Mouse (Mus musculus) c-Kit-positive CD71-positive TER-119-positive erythroid progenitor cells, embryonic 14.5 days (primary cell): ENCODE measurements around the gene Slfn3.
"Not testable (repeated sequence)": the region's sequence is repeated elsewhere in the genome, so short reads cannot be mapped to it uniquely, and the experiment has no call there.

Experiments used
- DNase-seq: peaks from one replicate; pipeline ENCODE4 v3.0.0-alpha.2; 2013; ENCODE audit warnings: low spot score

The Slfn3 gene

GRCm38 (mm10) chr11:83191134-83191893 lies at the start of gene Slfn3:
Slfn3 (plus strand) TSS chr11:83191330.
- DNase-seq = peak; percentile 44

DNA sequence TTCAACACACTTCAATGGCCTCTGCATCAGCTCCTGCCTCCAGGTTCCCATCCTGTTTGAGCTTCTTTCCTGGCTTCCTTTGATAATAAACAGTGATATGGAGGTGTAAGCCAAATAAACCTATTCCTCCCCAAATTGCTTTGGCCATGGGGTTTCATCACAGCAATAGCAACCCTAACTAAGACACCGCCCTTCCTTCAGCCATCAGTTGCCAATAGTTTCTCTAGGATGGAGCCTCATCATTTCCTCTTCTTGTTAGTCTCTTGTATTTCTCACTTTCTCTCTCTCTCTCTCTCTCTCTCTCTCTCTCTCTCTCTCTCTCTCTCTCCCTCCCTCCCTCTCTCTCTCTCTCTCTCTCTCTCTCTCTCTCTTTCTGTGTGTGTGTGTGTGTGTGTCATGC lies 42.2 kb upstream of the Slfn3 start:
- not testable (repeated sequence) for DNase-seq

- DNase-seq = no peak
These were observed 16.1 kb upstream of the Slfn3 start, which contains the start of gene Slfn4 for GRCm38 (mm10) chr11:83174948-83175539. Slfn4 (plus strand) TSS chr11:83175186.

DNA sequence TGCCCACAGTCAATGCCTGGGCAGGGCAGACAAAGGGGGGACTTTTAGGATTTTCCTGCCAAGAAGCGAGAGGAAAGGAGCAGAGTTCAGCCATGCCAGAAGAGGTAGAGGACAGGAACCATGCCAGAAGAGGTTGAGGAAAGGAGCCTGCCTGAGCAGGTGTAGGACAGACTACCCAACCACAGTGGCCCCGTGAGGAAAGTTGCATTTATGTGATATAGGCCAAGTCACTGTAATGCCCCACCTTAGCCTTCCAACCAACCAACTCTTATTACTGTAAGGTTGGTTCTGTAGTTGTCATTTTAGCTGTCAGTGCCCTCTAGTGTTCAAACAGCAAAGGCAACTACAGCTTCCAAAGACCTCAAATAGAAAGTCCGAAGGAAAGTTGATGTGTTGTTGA lies 871 bp downstream of the Slfn3 start:
- DNase-seq = peak; percentile 63

DNA sequence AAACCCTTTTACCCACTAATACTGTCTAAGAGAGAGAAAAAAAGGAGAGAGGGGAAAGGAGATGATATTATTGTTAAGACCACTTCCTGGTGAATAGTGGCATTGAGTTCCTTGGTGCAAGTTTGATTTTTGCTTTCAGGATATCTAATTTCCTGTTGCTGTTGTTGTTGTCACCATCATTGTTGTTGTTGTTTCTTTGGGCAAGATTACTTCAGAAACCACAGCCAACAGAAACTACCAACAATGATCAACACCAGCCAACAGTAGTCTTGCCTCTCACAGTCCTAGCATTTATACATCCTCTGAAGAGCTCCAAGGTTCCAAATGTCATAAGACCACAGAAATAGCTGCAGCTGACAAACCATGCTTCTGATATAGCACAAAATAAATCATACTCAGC lies 13.9 kb downstream of the Slfn3 start:
- no peak for DNase-seq

GRCm38 (mm10) chr11:83216119-83216518 lies 25.0 kb downstream of the Slfn3 start:
- DNase-seq = no peak

DNA sequence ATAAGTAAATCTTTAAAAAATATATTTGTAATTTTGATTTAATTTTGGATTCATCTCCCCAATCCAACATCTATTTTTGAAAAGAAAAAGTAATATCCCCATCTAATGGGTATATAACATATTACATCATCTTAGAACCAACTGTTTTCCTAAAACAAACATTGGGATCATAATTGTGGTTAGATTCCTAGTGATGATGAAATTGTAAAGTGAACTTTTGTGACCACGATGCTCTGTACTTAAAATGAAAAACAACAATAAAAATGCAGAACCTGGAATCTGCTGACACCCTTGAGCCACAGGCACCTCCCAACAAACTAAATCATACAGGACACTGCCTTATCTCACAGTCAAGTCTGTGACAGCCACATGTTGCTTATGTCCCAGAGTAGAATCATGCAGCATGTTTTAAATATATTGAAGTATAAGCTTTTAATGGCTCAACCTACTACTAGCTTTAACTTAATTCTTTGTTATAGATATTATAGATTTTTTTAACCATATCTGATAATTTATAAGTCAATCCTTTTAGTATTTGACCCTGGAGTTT lies 30.3 kb downstream of the Slfn3 start:
- no peak for DNase-seq

- peak; percentile 71 for DNase-seq
These were observed 32.2 kb downstream of the Slfn3 start for GRCm38 (mm10) chr11:83223367-83223766.

- peak; percentile 41 for DNase-seq
These were observed 32.7 kb downstream of the Slfn3 start for GRCm38 (mm10) chr11:83223793-83224192.

- DNase-seq = peak; percentile 82
These were observed 33.1 kb downstream of the Slfn3 start for GRCm38 (mm10) chr11:83224217-83224616.

DNA sequence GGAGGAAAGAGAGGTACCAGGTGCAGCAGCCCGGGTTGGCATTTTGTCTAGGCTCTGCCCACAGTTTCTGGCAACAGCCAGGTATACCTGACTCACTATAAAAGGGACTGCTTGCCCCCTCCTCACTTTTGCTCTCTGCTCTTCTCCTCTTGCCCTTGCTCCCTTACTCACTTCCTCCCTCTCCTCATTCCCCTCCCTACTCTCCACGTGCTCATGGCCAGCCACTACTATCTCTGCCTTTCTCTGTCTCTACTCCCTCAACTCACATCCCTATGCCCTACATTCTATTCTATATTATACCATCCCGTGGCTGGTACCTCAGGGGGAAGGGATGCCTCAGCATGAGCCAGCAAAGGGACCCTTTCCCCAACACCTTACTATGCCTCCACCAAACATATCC lies 33.6 kb downstream of the Slfn3 start:
- DNase-seq = no peak

- no peak for DNase-seq
These were observed 34.3 kb downstream of the Slfn3 start for GRCm38 (mm10) chr11:83225371-83225960.

GRCm38 (mm10) chr11:83227926-83228723 lies 37.0 kb downstream of the Slfn3 start:
- no peak for DNase-seq

- peak; percentile 53 for DNase-seq
These were observed 39.8 kb downstream of the Slfn3 start for GRCm38 (mm10) chr11:83230966-83231365.

- not testable (repeated sequence) for DNase-seq
These were observed 42.5 kb downstream of the Slfn3 start for GRCm38 (mm10) chr11:83233621-83234020.

- DNase-seq = not testable (repeated sequence)
These were observed 46.3 kb downstream of the Slfn3 start for GRCm38 (mm10) chr11:83237390-83237789.

DNA sequence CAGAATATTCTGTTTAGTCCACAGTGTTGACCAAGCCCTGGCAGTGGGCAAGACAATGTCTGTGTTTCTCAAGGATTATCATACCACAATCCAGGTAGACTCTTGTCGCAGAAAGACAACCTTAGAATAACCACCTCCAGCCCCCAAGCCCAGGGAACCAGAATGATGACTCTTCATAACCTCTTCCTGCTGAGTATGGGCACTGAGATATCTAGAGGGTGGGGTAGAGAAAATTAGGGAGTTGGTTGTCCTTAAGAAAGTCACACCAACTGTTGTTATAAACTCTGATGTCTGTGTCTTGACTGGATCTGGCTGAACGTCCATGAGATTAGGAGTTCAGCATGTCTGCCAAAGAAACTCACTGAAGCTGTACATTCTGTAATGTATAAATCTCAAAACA lies 47.3 kb downstream of the Slfn3 start:
- DNase-seq = no peak

DNA sequence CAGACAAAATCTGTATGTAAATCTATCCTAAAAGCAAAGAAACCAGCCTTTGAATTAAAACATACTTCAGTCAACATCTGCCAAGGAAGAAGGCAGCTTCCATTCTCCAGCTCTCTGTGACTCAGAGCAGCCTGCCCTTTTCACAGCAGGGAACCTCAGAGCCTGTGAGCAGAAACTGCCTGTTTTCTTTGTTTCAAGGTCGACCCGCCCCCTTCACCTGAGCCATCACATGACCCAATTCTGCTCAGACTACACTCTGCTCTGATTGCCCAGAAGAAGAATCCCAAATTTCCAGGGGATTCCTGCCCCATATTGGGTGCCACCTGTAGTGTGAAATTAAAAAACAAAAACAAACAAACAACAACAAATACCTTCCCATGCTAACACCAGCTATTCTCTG lies 48.7 kb downstream of the Slfn3 start:
- no peak for DNase-seq

DNA sequence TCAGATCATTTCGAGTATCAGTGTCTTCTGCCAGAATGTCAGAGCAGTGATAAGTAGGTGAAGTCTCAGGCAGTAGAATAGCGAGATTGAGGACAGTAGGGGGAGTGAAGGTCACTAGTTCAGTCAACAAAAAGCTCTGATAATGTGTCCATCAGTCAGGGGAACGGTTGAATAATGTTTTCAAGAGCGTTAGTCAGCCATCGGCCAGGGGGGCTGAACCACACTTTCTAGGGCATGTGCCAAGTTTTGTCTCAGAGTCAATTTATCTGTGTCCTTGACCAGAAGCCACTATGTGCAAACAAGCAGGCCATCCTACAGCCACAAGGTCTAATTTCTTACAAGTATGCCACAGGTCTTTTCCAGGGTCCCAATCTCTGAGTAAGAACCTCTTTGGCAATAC lies 66.1 kb downstream of the Slfn3 start:
- not testable (repeated sequence) for DNase-seq

- DNase-seq = peak; percentile 78
These were observed 71.5 kb downstream of the Slfn3 start for GRCm38 (mm10) chr11:83262673-83263072.

DNA sequence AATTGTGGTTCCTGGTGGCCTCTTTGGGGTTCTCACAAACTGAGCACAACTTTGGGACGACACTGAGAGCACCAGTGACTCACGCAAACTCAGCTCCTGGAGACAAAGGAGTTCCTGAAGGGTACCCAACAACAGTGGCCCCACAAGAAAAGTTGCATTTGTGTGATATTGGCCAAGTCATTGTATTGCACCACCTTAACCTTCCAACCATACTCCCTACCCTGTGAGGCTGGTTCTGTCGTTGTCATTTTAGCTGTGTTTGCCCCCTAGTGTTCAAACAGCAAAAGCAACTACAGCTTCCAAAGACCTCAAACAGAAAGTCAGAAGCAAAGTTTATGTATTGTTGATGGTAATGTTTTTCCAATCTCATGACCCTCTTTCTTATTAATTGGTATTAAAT lies 72.0 kb downstream of the Slfn3 start:
- peak; percentile 63 for DNase-seq
